Mouse (Mus musculus): Measurements from ENCODE around the gene Leng9.

DNA sequence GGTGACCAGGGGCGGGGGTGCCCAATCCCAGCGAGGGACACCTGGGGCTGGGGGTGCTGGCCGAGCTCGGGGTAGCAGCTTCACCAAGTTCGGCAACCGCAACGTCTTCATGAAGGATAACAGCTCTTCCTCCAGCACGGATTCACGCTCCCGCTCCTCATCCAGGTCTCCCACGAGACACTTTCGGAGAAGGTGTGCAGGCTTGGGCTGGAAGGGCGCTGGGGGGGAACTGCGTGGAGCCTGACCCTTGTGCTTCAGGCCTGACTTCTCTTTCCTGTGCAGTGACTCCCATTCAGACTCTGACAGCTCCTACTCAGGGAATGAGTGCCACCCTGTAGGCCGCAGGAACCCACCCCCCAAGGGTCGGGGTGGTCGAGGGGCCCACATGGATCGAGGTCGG, 6.7 kb downstream of the Leng9 start:
- TF ChIP-seq CTCF (IDR thresholded peaks at IDR 0.05; ENCODE audit: low read depth, low read length): no peak
- TF ChIP-seq POLR2A (IDR thresholded peaks at IDR 0.05; ENCODE audit: extremely low read depth, insufficient read depth, low read length): no peak

All from liver, adult 2 months (tissue).